Mouse (Mus musculus) frontal cortex, postnatal 25 days (tissue): ENCODE measurements around the gene Acot7.

Experiments
- DNase-seq, 2 experiments: peaks; one replicate each; pipeline ENCODE4 v3.0.0; 2022; ENCODE audit warnings: low spot score in 2 of 2

The Acot7 gene

DNA sequence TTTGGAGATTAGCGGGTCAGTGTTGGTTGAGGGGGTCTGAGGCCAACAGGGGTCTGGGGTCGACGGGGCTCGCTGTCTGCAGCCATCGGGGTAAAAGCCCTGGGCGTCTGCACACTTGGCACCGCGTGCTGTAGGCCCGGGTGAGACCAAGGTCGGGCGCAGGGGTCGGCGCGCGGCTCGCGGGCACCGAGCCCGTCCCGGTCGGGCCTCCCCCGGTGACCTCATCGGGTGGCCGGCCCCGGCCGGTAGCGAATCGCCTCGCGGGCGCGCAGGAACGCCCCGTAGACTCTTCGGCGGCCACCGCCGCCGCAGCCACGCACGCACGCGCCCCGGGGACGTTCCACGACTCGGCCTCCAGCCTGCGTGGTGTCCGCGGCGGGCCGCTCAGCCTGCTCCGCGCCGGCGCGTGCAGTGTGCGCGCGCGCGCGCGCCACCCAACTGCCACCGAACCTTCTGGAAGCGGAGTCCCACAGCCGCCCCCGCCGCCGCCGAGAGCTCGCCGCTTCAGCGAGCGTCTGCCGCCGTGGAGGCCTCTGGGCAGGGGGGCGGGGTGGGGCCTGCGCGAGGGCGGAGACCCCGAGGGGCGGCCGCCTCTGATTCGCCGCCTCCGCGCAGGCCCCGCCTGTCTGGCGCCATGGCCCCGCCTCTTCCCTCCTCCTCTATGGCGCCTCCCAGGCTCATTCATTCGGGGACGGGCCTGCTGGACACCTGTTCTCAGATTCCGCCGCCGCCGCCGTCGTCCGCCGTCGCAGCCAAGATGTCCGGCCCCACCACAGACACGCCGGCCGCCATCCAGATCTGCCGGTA lies at the start of gene Acot7:
Gene Acot7, plus strand, starts transcription at position 598 of the 807 bp plus-strand sequence.
- peak; percentile 73 to 77 for DNase-seq

DNA sequence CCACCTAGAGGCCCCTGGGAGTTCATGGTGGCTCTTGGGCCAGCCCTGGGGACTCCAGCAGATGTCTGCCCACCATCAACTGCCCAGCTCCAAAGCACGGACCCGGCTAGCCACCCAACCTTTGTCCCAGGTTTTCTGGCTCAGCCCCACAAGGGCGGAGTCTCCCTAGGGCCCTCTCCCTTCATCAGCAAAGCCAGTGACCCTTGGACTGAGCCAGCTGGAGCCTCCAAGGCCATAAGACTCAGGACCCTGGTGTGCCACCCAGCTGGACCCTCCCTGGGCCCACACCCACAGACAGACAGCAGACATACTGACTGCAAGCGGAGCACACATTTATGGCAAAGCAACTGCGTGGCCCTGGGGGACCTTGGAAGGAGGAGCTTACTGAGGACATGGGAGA lies 49.1 kb upstream of the Acot7 start:
- no peak for DNase-seq

DNA sequence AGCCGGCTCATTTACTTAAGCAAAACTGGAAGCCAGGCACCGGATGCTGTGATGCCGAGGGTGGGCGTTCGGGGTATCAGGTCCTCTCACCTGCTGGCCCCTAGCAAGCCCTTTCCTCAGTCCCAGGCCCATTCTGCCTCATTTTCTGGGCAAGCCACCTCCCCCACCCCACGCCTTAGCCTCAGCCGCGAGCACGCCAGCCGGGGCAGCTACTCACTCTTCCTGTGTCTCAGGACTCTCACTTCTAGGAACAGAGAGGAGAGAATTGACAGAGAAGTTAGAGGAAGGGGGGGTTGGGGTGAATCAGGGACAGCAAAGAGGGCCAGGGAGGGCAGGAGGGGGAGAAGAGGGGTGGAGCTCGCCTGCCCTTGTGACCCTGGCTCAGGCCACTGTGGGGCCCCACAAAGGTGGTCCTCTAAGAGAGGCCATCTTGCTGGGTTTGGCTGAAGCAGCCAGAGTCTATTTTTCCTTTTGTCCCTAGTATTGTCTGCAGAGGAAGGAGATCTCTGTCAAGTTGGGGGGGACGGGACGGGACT lies 48.5 kb upstream of the Acot7 start:
- DNase-seq, result no peak

DNA sequence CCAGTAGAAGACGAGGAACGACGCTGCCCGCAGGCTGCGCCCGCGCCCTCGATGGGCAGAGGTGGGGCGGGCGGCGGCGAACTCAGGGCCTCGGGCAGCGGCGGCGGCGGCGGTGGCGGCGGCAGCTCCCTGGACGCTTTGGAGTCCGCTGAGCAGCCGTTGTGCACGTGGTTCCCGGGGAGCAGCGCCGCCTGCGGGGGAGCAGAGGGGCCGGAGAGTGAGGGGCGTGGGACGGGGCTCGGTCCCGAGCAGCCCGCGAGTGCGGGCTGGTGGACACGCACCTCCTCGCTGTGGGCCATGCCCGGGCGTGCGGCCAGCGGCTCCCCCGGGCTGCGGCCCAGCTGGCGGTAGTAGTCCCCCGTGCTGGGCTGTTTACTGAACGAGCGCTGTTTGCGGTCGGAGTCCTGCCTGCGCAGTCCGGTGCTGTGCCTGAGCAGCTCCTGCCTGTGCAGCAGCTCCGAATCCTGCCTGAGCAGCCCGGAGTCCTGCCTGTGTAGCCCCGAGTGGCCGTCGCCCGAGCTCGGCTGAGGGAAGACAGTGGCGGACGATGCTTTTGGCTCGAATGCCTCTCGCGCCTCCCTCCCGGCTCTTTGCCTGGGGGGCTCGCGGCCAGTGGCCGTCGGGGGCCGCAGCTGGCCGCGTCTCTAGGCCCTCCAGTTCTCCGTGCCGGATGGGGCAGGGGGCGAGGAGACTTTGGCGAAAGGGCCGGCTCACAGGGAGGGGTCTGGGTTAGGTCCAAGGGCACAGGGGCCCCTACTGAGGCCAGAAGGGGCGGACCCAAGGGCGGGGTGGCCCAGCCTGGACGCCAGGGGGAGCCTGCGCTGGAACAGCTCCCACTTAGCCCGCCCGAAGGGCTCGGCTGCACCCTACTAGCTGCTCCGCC lies 46.9 kb upstream of the Acot7 start:
- DNase-seq, result no peak

DNA sequence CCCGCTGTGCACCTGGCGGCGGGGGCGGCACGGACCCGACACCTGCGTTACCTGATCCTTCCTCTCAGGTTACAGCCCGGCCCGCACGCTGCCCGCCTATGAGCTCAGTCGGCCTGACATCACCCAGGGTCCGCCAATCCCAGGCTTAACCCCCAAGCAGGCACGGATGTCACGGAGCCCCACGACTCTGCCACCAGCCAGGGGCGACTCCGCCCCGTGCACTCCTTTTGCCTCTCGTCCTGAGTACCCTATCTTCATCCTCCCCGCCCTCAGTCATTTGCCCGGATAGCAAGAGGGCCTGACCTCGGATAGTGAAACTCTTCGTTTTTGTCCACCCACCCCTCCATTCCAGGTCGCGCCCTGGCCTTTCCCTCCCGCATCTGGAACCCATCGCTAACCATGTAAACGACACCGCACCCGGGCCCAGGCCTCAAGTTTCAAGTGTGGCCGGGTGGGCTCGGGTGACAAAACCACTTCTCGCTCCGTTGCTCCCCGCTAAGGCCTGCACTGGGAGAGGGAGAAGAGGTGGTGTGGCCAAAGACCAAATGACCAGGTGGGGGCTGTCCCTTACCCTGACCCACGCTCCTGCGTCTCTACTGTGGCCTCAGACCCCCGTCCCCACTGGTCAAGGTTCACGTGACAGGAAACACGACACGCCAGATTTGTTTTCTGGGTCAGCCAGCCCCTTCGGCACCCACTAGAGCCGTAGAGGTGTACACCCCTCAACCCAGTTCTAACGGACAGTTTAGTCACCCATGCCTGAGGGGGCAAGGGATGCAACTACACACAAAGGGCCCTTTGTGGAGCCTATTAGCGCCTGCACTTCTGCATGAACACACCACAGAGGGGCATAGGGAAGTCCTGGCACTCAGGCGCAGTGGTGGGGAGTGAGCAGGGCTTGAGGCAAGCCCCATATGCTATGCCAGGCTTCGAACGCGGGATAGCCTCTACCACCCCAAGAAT lies 45.8 kb upstream of the Acot7 start:
- no peak for DNase-seq

DNA sequence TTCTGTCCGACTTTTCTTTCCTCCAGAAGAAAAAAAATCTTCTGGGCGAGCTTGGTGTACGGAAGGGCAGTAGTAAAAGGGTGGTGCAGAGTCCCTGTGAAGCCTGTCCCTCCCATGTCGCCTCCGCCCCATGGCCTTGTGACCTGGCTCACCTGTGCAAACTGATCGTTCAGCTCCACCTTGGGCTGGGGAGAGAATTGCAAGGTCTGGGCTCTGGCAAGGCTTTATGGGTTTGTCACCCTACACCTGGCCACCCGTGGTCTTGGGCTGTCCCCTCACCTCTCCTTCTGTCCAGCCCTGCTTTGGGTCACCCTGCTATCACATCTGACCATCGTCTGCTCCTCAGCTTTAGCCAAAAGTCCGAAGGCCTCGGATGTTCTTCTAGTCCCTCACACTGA lies 45.2 kb upstream of the Acot7 start:
- no peak for DNase-seq

DNA sequence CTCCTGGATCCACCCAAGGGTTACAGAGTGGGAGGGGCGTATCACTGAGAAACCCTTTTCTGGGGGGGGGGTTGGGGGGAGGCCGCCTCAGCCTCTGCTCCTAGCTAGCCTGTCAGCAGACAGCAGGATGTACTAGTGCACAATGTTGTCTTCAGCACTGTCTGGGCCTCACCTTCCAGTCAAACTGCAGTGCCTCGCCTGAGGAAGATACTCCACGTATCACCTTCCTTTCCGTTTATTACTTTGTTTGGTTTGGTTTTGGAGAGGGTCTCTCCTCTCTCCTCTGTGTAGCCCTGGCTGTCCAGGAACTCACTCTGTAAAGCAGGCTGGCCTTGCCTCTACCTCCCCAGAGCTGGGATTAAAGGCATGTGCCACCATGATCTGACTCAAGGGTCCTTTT lies 44.7 kb upstream of the Acot7 start:
- DNase-seq, result no peak

DNA sequence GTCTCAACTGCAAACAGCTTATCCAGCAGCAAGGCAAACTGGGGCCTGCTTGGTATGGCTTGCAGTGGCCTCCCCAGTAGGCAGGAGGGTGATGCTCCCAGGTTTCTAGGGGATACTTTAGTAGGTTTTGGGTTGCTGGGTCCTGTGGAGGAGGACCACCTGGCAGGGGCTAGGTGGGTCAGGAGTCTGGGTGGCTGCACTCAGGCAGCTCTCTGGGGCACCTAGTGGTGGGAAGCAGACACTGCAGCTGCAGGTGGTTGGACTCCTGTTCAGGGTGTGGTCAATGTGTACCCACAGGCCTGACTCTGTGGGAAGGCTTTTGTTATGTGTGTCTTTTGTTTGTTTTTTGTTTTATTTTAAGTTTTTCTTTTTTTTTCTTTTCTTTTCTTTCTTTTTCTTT lies 43.4 kb upstream of the Acot7 start:
- no peak for DNase-seq

DNA sequence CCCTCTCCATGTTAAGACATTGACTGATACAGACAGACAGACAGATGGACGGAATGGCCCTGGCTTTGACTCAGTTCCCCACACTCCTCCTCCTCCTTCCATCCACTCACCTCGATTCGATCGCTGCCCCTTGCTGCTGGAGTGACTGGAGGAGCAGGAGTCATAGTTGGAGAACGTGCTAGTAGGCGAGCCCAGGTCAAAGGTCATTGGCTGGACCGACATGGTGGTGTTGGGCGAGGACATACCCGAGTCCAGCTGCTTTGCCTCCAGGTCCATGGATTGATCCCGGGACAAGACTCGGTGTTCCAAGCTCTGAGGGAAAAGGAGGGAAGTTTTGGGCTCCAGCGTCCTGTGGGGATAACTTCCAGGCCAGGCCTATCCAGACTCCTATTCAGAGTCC lies 42.6 kb upstream of the Acot7 start:
- no peak for DNase-seq

DNA sequence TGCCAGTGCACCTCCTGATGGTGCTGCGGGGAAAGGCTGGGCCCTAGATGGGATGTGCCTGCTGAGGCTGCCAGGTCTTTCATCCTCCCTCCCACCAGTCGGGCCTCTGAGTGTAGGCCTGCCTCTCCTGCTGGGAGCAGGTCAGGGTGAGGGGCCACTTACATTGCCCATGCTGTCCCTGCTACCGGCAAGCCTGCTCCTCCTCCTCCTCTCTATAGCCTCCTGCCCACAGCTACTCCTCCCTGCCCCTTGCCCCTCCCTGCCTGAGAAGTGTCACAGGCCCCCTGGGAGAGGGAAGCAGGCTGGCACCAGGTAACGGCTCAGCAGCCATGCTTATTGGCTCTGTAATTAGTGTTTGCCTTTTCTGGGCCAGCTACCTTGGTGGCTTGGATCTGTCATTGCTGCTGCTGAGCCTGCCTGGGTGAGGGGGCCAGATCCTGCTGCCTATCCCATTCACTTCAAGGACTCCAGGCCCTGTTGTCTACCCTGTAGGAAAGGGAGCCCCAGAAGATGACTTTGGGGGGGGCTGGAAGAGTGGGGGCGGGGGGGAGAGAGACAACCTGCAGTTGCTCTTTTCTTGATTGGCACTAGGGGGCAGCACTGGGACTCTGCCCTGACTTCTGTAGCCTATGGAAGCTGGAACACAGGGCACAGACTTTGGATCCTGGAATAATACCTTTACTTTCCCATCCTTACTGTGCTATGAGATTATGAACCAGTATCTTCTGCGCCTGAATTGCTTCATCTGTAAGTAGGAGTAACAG lies 41.6 kb upstream of the Acot7 start:
- DNase-seq, result no peak

DNA sequence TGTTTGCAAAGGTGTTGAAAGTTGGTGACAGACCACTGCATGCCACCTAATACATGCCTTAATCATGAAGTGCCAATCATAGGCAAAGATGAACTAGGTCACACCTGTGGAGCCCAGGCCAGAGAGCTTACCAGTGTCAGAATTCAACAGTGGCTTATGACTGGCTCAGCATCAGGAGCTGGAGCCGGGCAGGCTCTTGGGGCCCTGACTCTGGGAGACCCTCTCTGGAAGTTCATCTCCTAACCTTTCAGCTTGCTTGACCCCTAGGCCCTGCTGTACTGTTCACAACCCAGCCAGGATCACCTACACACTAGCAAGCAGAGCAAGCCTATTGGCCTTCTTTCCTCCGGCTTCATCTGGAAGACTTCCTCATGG lies 41.1 kb upstream of the Acot7 start:
- no peak for DNase-seq

DNA sequence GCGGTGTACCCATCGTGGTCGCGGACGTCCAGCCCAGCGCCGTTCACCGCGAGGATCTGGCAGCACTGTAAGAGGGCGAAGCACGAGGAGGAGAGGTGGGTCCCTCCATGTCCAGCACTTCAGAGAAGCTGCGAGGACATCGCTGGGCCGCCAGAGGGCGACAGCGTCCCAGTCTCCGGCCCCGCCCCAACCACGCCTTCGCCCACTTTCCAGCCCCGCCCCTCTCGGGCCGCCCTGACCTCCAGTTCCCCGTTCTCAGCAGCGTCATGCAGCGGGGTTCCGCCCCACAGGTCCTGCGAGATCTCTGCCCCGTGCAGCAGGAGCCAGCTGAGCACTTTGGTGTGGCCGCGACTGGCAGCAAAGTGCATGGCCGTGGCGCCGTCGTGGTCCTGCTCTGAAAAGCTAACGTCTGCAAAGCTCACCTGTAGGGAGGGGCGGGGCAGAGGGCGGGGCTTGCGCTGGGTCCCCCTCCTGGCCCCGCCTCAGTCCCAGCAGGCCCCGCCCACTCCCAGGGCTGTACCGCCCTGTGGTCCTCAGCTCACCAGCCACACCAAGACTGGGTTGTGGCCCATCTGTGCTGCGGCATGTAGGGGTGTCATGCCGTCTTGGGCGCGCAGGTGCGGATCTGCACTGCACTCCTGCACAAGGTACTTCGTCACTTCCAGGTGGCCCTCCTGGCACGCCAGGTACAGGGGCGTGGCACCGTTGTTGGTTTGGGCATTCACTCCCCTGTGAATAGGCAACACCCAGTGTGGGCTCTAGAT lies 39.3 kb upstream of the Acot7 start:
- DNase-seq, result peak; percentile 49 to 62

DNA sequence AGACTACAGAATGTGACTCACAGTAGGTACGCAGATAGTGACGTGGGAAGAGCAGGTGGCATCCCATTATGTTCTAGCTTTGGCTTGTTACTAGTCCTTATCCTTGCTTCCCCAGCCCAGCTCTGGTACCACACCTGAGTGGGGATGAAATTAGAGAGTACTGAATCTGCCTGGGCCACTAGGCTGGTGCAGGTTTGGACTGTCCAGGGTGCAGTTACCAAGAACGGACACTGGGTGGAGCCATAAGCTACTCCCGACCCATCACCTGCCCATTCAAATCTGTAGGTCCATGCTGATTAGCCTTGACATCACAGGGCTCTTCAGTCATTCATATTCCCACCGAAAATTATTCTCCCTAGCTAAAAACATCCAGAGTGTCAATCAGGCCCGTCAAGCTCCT lies 37.5 kb upstream of the Acot7 start:
- no peak for DNase-seq

DNA sequence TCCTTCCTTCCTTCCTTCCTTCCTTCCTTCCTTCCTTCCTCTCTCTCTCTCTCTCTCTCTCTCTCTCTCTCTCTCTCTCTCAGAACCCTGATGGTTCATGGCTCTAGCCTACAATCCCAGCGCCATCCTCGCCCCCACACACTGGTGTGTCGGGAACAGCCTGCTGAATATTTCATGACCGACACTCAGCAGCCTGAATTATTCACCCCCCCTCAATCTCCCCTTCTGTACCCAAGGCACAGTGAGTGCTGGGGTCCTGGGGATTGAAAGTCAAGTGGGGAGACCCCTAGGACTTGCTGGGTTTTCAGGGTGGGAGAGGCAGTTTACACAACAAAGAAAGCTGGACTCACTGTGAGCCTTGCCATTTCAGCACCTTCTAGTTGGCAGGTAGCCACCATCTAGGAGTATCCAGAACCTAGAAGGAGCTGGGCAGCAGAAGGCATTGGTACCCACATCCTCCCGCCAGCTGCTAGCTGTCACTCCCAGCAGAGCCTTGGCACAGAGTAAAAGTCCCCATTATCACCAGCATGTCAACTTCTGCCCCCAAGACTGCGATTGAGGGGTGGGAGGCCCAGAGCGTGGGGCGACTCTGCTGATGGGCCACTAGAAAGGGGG lies 36.3 kb upstream of the Acot7 start:
- DNase-seq, result no peak

DNA sequence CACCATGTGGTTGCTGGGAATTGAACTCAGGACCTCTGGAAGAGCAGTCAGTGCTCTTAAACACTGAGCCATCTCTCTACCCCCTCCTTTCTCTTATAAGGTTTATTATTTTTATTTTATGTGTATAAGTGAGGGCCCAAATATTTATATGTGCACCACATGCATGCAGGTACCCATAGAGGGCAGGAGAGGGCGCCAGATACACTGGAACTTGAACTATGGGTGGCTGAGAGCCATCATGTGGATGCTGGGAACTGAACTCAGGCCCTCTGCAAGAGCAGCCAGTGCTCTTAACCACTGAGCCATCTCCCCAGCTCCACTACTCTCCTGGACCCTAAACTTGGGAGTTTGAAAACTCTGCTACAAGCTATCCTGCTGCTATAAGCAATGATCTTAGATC lies 34.3 kb upstream of the Acot7 start:
- no peak for DNase-seq

DNA sequence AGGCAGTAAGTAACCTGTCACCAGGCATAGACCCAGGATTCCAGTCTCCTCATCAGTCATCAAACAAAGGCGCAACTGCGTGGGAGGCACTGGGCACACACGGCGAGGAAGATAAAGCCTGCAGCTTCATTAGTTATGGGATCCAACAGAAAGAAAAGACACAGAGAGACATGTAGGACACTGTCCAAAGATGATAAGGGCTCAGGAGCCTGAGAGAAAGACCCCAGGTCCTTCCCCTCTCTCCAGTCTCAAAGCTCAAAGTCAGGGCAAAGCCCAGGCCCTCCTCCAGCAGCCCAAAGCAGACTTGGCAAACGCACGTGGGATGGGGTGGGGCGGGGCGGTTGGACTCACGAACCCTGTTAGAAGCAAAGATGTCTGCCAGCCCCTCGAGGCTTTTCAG lies 32.5 kb upstream of the Acot7 start:
- no peak for DNase-seq

DNA sequence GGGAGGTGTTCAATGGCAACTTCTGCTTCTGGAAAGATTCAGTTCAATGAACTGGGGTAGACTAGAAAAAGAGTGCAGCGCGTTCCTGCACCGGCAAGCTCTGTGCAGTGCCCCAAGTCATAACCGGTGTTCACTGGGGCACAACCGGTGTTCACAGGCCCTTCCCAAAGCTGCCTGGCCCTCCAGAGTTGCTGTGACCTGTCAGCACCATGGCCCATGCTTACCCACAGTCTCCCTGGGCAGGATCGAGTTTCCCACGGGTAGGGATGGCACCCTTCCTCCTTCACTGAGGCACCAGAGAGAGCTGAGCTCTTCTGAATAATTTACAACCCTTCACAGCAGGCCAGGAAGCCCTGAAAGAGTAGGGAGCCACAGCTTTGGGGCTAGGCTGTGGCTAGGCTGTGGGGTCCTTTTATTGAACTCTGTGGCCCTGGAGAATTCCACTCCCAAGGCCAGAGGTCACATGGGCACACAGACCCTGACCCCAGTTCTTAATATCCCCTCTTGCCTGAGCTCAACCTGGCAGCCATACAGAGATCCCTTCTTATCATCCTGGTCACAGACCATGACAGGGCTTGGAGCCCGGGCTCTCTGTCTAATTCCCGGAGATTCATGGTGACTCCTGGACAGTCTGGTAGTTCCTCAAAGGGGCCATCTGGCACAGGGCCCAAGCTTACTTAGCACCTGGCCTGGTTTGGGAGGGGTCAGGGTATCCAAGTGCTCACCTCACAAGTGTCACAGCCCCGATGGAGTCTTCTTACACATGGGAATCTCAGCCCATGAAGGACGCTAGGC lies 31.7 kb upstream of the Acot7 start:
- no peak for DNase-seq

DNA sequence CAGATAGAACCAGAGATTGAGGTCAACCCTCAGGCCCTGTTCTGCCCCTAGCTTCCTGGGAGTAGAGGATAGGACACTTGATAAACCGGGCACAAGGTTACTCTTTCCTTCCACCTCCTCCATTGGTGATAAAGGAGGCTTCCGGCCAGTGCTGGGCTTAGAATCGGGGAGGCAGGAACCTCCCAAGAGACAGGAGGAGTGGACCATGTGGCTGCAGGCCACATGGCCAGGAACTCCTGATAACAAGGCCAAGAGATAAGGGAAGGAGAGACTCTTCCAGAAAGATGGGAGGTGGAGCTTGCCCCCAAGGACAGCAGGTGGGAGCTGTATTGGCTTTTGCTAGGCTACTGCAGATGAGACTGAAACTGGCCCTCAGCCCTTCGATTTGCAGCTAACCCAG lies 27.4 kb upstream of the Acot7 start:
- no peak for DNase-seq

DNA sequence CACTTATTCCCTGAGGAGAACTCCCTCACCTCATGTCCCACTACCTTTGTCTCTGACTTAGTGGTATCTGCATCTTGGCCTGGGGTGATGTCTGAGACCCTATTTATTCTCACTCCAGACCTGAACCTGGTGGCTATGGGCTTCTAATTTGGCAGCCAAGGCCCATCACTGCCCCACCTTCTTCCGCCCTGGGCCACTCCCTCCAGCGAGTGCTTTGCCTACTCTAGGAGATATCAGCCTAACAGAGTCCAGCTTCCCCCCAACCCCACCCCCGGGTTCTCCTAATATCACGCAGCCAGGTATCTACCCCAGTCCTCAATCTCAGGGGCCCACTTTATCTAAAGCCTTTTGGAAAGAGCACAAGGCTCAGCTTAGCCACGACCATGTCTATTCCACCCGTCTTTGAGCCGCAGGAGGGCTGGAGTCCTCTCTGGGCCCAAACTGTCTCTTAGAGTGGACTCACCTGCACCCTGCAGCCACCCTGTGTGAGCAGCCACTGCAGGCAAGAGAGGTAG lies 26.4 kb upstream of the Acot7 start:
- no peak for DNase-seq
